Mouse (Mus musculus) C2C12 (cell line): ENCODE measurements around the gene Ficd. TPM values are rescaled to one million over a fixed set of nuclear protein-coding genes. Genes with fewer than 3 reads are reported as not detected.

ENCODE experiments used
- H3K27me3 ChIP-seq: one replicate; pipeline ENCODE4 v1.6.1; 2011; ENCODE audit not compliant: control insufficient read depth, insufficient read depth, insufficient read length
- H3K36me3 ChIP-seq: one replicate; pipeline ENCODE4 v1.6.1; 2011; ENCODE audit not compliant: control insufficient read depth, insufficient read depth
- H3K4me3 ChIP-seq: one replicate; pipeline ENCODE4 v1.5.1; 2011; ENCODE audit warnings: mild to moderate bottlenecking, control low read depth; ENCODE audit not compliant: poor library complexity, insufficient read depth, severe bottlenecking
- H3K79me2 ChIP-seq: one replicate; pipeline ENCODE4 v1.6.1; 2011; ENCODE audit not compliant: control insufficient read depth, insufficient read depth
- H3K79me3 ChIP-seq: one replicate; pipeline ENCODE4 v1.6.1; 2011; ENCODE audit warnings: low read depth, control low read depth
- H3ac ChIP-seq: one replicate; pipeline ENCODE3; 2011; ENCODE audit warnings: low read depth; ENCODE audit not compliant: control insufficient read depth, insufficient read length
- CEBPB ChIP-seq: IDR thresholded peaks from one replicate; pipeline ENCODE4 v1.6.1; 2011; ENCODE audit warnings: low read depth, mild to moderate bottlenecking, control low read depth, moderate library complexity
- CTCF ChIP-seq: IDR thresholded peaks from one replicate; pipeline ENCODE4 v1.5.1; 2011; ENCODE audit not compliant: control insufficient read depth, insufficient read depth, insufficient read length
- FOSL1 ChIP-seq: IDR thresholded peaks from one replicate; pipeline ENCODE4 v1.8.0; 2011; ENCODE audit warnings: mild to moderate bottlenecking, low read length; ENCODE audit not compliant: poor library complexity, insufficient read depth, severe bottlenecking
- MAX ChIP-seq: IDR thresholded peaks from one replicate; pipeline ENCODE4 v1.6.1; 2011; ENCODE audit warnings: mild to moderate bottlenecking, control low read depth
- MYOD1 ChIP-seq: IDR thresholded peaks from one replicate; pipeline ENCODE4 v1.6.1; 2011; ENCODE audit warnings: low read depth; ENCODE audit not compliant: control insufficient read depth, insufficient read length
- MYOG ChIP-seq: IDR thresholded peaks from one replicate; pipeline ENCODE4 v1.6.1; 2011; ENCODE audit not compliant: control insufficient read depth, insufficient read length; ENCODE audit errors: extremely low read depth
- USF1 ChIP-seq: IDR thresholded peaks from one replicate; pipeline ENCODE4 v1.6.1; 2011; ENCODE audit warnings: low read depth, mild to moderate bottlenecking, control low read depth, moderate library complexity
- polyA plus RNA-seq: library from polyadenylated mRNA; unstranded; fragments of >200 nt; fragmentation: generic; extraction: Trizol; gene quantifications from one replicate; pipeline ENCODE4 v1.2.1, GENCODE M21; 2012; ENCODE audit warnings: missing spikeins

Ficd gene
- polyA plus RNA-seq, 1 experiment, result 2.6 TPM

GRCm38 (mm10) chr5:113719221-113719661 lies 16.4 kb upstream of the Ficd start:
- H3K4me3 ChIP-seq, result no peak overlapping the region
- peaks cover 5% of the 10 kb centered on the region for H3K27me3 ChIP-seq
- no peaks in the 10 kb centered on the region for H3K36me3 ChIP-seq
- no peak overlapping the region for H3ac ChIP-seq
- TF ChIP-seq MAX, result no peak
- no peak for TF ChIP-seq USF1
- TF ChIP-seq CTCF, result no peak
- TF ChIP-seq CEBPB, result no peak
- no peak for TF ChIP-seq MYOG
- TF ChIP-seq FOSL1, result no peak
- TF ChIP-seq MYOD1, result no peak
- no peaks in the 10 kb centered on the region for H3K79me3 ChIP-seq
- no peaks in the 10 kb centered on the region for H3K79me2 ChIP-seq

GRCm38 (mm10) chr5:113722224-113723013 lies 13.2 kb upstream of the Ficd start:
- peaks cover 25% of the 10 kb centered on the region for H3K27me3 ChIP-seq
- H3K4me3 ChIP-seq, result no peak overlapping the region
- TF ChIP-seq MAX, result no peak
- TF ChIP-seq USF1, result no peak
- TF ChIP-seq MYOG, result no peak
- TF ChIP-seq CEBPB, result no peak
- no peaks in the 10 kb centered on the region for H3K79me3 ChIP-seq
- H3ac ChIP-seq, result no peak overlapping the region
- no peaks in the 10 kb centered on the region for H3K36me3 ChIP-seq
- H3K79me2 ChIP-seq, result no peaks in the 10 kb centered on the region

GRCm38 (mm10) chr5:113723567-113724237 lies 11.9 kb upstream of the Ficd start:
- H3K36me3 ChIP-seq, result no peaks in the 10 kb centered on the region
- H3ac ChIP-seq, result no peak overlapping the region
- no peaks in the 10 kb centered on the region for H3K79me3 ChIP-seq
- TF ChIP-seq CEBPB (no peak), FOSL1 (no peak), CTCF (no peak), MYOG (no peak)
- H3K27me3 ChIP-seq, result peaks cover 34% of the 10 kb centered on the region
- H3K4me3 ChIP-seq, result no peak overlapping the region
- no peaks in the 10 kb centered on the region for H3K79me2 ChIP-seq

- Histone ChIP-seq H3K4me3 (no peak within 1 kb of the TSS), H3K36me3 (no peaks in the 10 kb centered on the region), H3K79me2 (no peaks in the 10 kb centered on the region), H3ac (no peak within 1 kb of the TSS), H3K79me3 (no peaks in the 10 kb centered on the region), H3K27me3 (peaks cover 35% of the 10 kb centered on the region)
- TF ChIP-seq CTCF, result peak; percentile 88
- no peak for TF ChIP-seq FOSL1
These were observed 11.2 kb upstream of the Ficd start, which contains the start of gene 1700069L16Rik for GRCm38 (mm10) chr5:113724446-113724845. 1700069L16Rik (minus strand) TSS chr5:113724772.

GRCm38 (mm10) chr5:113725417-113725816 lies 10.2 kb upstream of the Ficd start:
- Histone ChIP-seq H3K4me3 (no peak overlapping the region), H3K27me3 (peaks cover 41% of the 10 kb centered on the region), H3K79me2 (no peaks in the 10 kb centered on the region), H3K36me3 (no peaks in the 10 kb centered on the region), H3ac (no peak overlapping the region), H3K79me3 (no peaks in the 10 kb centered on the region)
- no peak for TF ChIP-seq CTCF
- TF ChIP-seq MYOG, result no peak
- no peak for TF ChIP-seq USF1
- TF ChIP-seq FOSL1, result no peak
- TF ChIP-seq MAX, result no peak
- no peak for TF ChIP-seq MYOD1
- TF ChIP-seq CEBPB, result no peak

GRCm38 (mm10) chr5:113726618-113727017 lies 9.0 kb upstream of the Ficd start:
- Histone ChIP-seq H3K79me3 (no peaks in the 10 kb centered on the region), H3K79me2 (no peaks in the 10 kb centered on the region), H3ac (no peak overlapping the region), H3K4me3 (no peak overlapping the region), H3K27me3 (peaks cover 41% of the 10 kb centered on the region), H3K36me3 (no peaks in the 10 kb centered on the region)
- TF ChIP-seq FOSL1, result no peak
